Mouse (Mus musculus): ENCODE measurements around the gene Loxl1. TPM values are rescaled to one million over a fixed set of nuclear protein-coding genes. Genes with fewer than 3 reads are reported as not detected.
A peak's percentile ranks its signal among the peaks of the same experiment; 100 is the strongest.

Gene Loxl1
- 10 to 100 TPM; 12.3 to 14.1 TPM for total RNA-seq (2021)
- long read RNA-seq, experiment 1, transcript Loxl1-201 (7 exons, 3,297 nt), result major isoform, 6 of 8 reads
- long read RNA-seq, experiment 1, partial matches to known transcripts, result 0 of 8 reads
- long read RNA-seq, experiment 1, other reads (novel, unspliced or antisense), result 2 of 8 reads
- long read RNA-seq, experiment 2, transcript Loxl1-201 (7 exons, 3,297 nt), result major isoform, 14 of 14 reads
- long read RNA-seq, experiment 2, partial matches to known transcripts, result 0 of 14 reads
- long read RNA-seq, experiment 2, other reads (novel, unspliced or antisense), result 0 of 14 reads

DNA sequence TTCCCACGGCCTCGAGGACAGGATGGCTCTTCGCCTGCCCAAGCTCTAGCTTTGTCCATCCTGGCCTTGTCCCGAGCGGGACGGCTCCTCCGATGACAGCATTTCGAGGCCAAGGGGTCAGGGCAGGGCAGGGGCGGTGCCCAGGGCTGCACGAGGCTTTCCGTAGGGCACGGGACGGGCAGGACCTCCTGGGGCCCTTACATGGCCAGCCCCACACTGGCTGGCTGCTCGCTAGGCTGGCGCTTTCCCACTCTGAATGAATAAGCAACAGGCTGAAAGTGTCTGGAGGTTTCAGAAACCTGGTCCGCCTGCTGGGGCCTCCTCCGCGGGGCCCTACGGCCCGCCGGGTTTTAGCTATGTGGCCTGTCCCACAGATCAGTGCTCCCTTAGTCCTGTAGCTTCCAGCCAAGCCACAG, at the start of gene Loxl1:
Loxl1 (minus strand) TSS at position 243 of the 416 bp plus-strand sequence.
- DNase-seq (ENCODE audit: low spot score), result peak; percentile 72

DNA sequence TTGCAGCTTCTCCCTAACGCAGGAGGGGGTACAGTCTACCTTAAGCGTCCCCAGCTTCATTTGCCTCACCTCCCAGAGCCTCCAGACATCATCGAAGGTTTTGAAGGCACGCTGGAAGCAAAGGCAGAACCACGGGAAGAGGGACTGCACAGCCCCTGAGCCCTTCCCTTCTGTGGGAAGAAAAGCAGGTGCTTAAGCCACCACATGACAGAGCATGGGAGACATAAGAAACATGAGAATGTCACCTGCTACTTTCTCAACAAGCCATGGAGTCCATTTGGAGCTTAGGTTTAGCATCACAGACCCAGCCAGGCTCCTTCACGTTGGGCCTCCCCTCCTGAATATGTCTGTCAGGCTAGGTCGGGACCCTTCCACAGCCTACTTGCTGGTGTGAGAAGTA, 49.0 kb upstream of the Loxl1 start:
- DNase-seq (ENCODE audit: low spot score), result no peak

DNA sequence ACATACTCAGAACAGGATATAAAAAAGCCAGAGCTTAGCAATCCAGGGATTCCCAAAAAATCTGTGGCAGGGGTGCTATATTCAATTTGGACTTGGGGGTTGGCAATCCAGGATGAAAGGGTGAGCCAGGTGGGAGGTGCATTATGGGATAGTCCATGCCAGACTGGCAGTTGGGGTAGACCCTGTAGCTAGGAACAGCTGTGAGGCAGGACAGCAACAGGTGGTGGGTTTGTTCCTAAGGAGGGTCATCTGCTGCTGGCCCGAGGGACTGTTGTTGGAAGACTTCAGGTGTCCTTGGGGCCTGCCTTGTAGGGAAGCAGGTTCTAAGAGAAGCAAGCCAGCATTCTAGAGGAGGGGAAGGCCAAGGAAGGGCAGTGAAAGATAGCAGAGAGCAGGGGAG, 48.4 kb upstream of the Loxl1 start:
- no peak for DNase-seq (ENCODE audit: low spot score)

DNA sequence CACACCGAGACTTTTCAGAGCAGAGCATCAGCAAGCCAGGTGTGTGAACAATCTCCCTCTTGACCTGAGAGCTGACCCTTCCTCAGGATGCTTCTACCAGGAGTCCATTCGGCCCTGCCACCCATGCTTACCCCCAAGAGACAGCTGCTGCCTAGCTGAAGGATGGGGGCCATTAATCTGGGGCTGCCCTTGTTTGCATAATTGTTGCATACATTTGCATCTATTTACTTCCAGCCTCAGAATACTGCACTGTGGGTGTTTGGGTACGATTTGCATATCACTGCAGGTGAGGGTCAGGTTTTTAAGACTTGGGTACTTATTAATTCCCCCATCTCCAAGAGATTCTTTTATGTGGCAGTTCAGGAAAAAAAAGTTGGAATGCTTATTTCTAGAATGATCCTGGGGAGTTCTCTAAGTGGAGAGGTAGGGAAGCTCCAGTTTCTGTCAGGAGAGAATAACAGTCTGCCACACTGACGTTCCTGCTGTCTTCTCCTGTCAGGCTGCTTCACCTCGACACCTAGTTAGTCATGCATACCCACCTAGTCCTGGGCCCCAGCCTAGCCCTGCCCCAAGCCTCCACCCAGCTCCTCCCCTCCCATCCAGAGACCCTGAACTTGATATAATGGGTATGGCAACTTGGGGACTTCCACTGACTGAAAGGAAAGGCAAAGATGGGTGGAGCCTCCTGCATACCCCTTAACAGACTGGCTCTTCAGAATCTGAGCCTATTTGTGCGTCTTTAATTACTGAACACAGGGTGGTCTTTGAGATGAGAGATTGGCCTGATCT, 42.5 kb upstream of the Loxl1 start:
- DNase-seq (ENCODE audit: low spot score), result no peak

DNA sequence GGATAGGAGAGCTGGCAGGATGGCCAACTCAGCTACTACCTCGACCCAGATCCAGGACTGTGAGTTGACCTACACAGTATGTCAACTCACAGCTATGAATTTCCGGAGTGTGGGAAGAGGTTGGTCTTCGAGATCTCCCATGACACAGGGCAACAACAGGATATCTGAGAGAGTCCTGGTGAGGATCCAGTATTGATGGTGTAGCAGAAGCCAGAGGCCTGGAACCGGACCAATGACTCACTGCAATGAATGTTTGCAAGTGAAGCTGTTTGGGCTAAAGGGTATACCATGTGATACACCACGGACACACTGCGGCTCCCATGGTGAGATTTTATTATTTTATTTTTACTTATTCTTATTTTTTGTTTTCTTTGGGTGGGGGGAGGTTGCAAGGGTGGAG, 41.7 kb upstream of the Loxl1 start:
- no peak for DNase-seq (ENCODE audit: low spot score)

DNA sequence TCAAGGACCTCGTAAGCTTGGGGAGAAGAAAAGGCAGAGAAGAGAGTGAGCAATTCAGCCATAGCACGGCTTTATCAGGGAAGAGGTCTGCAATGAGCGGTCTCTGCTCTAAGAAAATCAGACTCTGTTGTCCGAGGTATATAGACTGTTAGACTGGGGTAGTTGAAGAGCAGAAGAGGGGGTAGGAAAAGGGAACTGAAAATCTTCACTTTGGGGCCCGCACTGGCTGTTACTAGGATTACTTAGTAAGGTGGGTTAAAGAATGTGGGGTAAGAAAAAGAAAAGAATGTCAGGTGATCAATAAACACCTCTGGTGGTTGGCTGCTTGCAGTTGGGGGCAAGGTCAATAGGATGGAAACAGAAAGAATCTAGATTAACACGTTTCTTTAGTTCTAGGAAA, 40.2 kb upstream of the Loxl1 start:
- DNase-seq (ENCODE audit: low spot score), result no peak

DNA sequence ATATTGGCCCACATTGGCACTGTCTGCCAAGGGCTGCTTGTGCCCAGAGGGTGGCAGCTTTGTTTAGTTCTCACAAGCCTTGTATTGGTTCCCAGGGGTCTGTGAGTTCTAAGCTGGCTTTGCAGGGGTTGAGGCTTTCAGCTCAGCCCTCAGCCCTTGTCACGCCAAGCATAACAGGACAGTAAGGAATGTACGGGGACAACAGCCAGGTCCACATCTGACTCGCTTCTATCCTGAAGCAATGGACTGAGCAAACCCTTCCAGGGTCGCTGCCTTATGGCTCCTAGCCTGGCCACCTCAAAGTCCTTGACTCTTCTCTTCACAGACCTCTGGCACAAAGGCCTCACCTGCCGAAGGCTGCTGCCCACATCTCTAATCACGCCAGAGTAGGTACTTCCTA, 34.8 kb upstream of the Loxl1 start:
- no peak for DNase-seq (ENCODE audit: low spot score)

DNA sequence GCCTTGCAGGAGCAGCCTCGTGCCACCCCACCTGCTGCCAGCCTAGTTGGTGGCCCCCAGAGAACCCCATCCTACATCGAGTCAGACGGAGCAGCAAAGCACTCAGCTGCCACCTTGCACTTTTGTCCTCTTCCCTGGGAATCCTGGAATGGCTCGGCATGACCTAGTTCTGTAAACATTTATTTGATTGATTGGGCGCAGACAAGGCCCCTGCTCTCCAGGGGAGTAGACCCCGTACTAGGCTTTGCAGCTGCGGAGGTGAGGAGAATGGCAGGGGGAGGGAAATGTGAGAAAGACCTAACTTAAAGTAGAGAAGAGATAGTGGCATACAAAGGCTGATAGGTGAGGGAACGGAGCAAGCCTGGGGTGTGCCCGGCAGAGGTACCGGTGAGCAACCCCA, 33.5 kb upstream of the Loxl1 start:
- DNase-seq (ENCODE audit: low spot score), result no peak

DNA sequence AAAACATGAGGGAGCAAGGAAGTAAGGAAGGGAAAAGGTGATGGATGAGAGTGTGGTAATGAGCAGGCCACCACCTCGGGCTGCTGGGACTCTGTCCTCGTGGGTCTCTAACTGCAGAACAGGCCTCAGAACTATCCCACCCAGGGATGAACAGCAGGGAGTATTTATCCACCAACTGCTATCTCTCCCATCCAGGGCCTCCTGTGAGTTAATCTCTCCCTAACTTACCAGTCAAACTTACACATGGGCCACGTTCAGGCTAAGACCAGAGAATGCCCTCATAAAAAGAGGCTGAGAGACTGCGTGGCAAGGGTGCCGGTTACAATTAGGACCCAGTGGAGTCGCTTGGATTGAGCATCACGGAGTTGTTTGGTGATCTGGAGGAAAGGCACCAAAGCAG, 33.0 kb upstream of the Loxl1 start:
- no peak for DNase-seq (ENCODE audit: low spot score)

DNA sequence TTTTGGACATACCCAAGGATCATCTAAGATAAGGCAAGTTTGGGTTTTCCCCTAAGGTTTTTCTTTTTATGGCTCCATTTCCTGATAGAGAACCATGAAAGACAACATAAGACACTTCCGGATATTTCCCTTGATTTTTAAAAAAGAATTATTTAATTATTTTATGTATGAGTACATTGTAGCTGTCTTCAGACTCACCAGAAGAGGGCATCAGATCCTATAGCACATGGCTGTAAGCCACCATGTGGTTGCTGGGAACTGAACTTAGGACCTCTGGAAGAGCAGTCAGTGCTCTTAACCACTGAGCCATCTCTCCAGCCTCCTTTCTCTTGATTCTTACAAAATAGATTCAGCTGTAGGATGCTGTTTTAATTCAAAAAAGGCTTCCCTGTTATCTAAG, 28.8 kb upstream of the Loxl1 start:
- DNase-seq (ENCODE audit: low spot score), result no peak

DNA sequence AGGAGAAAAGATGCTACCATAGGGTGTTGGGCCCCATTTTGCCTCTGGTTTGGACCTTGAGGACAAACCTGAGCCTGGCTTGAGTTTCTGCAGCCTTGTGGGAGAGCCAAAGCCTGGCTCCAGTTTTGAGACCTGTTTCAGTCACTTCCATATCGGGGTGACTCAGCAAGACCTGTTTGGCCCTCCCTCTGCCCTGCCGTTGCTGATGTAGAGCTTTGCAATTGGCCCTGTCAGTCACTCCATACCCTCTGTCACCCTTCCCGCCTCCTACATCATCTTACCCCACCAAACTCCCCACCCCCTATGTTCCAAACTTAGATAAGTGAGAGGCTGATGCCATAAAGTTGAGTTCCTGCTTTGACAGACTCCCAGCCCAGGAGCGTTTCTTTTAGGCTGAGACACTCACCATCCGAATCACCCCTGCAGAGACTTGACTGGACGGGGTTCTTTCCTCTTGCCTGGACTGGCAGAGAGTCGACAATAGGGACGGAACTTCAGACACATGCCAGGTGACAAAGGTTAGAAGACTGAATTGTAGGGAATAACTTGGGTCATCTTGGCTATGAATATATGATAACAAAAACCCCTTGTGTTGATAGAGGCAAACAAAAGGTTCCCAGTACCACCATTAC, 23.8 kb upstream of the Loxl1 start:
- no peak for DNase-seq (ENCODE audit: low spot score)

DNA sequence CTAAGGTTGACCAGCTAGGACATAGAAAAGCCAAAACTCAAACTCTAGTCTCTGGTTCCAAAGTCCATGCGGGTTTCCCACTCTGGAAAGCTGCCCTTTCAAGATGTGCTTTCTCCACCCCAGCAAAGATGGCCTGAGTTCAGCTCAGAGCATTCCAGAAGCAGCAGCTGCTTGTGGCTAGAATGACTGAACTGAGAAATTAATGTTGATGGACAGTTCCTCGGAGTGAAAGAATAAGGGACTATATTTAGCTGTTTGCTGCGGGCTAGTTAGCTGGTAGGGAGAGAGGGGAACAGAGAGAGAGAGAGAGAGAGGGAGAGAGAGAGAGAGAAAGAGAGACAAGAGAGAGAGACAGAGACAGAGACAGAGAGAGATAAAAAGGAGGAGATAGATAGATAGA, 18.3 kb upstream of the Loxl1 start:
- no peak for DNase-seq (ENCODE audit: low spot score)

DNA sequence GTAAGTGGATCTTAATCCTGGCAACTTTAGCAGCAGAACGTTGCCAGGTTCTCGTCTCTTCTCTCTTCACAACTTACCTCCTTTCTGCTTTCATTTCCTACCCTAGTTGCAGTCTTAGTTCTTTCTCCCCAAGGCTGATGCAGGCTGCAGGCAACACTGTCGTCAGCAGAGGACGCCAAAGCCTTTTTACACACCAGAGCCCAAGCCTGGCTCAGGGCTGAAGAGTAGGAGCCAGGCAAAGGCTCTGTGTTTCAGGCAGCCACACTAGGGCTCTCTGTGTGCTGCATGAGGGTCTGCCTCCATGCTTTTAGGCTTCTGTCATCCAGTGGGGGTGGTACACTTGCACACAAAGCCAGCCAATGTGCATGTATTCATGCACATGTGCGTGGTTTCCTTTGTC, 17.3 kb upstream of the Loxl1 start:
- DNase-seq (ENCODE audit: low spot score), result peak; percentile 44

DNA sequence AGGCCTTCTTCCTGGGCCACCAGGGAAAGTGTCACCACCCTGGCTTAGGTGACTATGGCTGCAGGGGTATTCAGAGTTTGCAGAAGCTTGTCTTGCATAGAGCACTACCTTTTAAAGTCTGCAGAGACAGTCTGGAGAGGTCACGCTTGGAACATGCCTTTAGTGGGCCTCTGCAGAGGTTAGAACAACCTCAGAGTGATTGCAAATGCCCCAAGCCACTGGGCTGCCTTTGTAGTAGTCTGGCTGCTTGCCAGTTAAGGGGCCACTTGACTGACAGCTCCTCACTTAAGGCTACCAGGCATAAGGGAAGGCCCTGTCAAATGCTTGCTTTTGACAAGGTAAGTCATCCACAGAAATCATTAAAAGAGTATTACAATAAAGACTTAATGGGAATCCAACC, 14.4 kb upstream of the Loxl1 start:
- DNase-seq (ENCODE audit: low spot score), result no peak

DNA sequence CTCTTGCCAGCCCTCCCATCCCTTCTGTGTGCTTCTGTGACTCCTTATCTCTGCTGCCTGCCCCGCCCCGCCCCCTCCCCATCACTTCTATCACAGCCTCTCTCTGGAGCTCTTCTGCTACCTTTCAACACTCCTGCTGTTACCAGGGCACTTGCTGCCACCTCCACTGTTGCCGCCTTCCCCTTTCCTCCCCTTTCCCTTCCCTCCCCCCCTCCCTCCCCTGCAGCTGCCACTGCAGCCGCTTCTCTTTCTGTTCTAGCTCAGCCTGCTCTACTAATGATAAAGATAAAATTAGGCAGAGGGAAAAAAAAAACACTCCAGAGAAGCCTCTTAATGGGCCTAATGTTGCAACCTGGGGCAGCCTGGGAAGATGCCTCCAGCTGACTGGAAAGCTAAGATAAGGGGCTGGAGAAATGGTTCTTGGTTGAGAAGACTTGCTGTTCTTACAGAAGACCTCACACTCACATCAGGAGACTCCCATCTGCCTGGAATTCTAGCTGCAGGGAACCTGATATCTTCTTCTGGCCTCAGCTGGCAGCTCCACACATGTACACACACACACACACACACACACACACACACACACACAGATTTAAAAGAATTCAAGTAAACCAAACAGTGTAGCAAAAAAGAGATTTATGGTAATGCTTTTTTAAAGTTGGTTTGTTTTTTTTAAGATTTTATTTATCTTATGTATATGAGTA, 13.6 kb upstream of the Loxl1 start:
- no peak for DNase-seq (ENCODE audit: low spot score)

DNA sequence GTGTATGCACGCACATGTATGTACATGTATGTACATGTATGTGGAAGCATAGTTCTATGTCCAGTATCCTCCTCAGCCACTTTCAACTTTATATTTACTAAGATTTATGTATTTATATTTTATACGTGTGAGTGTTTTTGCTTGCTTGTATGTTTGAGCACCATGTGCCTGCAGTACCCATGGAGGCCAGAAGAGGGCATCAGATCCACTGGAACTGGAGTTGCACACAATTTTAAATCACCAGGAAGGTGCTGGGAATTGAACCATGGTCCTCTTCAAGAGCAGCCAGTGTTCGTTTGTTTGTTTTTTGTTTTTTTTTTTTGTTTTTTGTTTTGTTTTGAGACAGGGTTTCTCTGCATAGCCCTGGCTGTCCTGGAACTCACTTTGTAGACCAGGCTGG, 8.7 kb upstream of the Loxl1 start:
- no peak for DNase-seq (ENCODE audit: low spot score)

DNA sequence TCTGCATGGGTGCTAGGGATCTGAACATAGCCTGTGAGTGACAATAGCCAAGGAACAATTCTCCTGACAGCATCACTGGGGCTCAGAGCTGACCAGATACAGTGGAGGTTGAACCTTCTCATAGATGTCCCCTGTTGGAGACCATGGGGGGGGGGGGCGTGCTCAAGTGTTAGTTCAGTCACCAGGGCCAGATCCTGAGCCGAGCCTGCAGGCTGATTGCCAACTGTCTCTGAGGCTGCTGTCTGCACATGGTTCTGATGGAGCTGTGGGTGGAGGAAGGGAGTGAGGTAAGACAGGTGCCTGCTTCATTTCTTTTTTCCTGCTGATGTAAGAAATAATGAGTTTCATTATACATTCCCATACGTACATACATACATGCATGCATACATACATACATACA, 5.3 kb upstream of the Loxl1 start:
- no peak for DNase-seq (ENCODE audit: low spot score)

DNA sequence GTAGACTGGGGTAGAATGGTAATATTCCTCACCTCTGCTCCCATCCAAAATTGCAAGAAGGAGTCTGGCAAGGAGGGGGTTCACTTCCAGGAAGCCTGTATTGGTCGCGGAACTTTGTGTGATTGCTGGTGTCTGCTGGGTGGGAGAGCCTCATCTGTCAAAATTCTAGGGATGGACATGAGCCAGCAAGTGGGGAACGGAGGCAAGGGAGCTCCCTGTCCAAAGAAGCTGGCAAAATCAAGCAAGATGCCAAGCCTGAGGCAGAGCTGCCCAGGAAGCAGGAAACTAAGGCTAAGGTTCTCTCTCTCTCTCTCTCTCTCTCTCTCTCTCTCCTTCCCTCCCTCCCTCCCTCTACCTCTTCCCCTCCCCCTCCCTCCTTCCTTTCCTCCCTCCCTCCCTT, 4.4 kb upstream of the Loxl1 start:
- no peak for DNase-seq (ENCODE audit: low spot score)

DNA sequence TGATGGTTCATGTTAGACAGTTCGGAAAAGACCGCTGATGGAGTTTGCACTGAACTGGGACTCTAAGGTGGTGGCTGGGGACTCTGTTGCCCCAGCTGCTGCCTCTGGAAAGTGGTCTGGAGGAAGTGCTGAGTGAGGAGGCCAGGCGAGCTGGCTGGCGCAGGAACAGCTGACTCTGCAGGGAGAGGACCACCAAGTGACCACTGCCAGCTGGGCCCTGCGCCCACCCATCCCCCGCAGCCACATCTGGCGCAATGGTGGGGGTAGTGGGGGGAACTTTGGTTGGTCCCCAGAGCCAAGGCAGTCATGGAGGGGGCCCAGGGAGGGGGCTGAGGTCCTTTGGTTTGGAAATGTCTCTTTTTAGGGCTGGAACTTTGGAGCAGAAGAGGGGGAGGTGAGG, 3.8 kb upstream of the Loxl1 start:
- no peak for DNase-seq (ENCODE audit: low spot score)

DNA sequence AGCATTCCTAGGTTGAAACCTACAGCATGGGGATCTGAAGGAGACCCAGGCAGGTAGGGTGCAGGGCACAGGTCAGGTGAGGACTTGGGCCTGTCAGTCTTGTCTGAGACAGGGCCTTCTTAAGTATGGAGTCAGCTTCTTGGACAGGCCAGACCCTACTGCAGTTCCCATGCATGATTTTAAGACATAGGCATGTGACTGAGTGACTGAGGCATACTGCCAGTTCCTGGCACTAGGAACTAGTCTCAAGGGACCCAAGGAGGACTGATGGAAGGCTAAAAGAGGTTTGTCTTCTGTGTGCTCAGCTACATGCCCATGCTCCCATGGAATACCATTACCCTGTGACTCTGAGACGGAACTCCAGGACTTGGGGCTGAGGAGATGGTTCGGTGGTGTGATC, 2.9 kb upstream of the Loxl1 start:
- DNase-seq (ENCODE audit: low spot score), result no peak

DNA sequence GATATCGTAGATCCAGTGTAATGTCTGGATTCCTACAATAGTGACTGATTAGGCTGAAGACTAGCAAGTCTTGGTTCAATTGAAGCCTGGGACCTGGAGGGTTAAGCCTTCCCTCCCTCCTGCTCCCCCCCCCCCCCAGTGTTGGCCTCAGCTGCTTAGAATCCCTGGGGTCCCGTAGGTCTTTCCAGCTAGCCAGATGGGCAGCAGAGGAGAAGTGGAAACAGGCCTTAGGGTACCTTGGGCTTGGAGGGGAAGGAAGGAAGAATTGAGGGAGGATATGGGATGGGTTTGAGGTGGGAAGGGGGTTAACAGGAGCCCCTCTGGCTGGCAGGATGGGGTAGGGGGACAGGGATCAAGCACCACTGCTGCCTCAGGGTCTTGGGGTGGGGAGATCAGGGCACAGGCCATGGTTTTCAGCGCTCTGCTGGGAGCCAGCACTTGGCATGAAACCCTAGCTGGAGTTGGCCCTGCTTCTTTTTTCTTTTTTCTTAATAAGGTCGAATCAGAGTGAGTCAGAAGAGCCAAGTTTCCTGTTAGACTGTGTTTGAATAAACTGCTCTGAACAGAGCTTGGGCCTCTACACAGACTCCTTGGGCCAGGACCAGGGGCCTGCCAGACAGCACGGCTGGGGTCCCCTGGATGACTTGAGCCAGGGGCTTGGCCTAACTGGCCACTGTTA, 1.8 kb upstream of the Loxl1 start:
- peak; percentile 52 for DNase-seq (ENCODE audit: low spot score)

Measured in gastrocnemius, adult 18-20 months (tissue).